Mouse (Mus musculus): Measurements from ENCODE around the gene Tlk2.

Gene Tlk2

GRCm38 (mm10) chr11:105161411-105161810 lies 17.2 kb upstream of the Tlk2 start:
- no peak for DNase-seq (ENCODE audit: low spot score in 2 of 2)

DNA sequence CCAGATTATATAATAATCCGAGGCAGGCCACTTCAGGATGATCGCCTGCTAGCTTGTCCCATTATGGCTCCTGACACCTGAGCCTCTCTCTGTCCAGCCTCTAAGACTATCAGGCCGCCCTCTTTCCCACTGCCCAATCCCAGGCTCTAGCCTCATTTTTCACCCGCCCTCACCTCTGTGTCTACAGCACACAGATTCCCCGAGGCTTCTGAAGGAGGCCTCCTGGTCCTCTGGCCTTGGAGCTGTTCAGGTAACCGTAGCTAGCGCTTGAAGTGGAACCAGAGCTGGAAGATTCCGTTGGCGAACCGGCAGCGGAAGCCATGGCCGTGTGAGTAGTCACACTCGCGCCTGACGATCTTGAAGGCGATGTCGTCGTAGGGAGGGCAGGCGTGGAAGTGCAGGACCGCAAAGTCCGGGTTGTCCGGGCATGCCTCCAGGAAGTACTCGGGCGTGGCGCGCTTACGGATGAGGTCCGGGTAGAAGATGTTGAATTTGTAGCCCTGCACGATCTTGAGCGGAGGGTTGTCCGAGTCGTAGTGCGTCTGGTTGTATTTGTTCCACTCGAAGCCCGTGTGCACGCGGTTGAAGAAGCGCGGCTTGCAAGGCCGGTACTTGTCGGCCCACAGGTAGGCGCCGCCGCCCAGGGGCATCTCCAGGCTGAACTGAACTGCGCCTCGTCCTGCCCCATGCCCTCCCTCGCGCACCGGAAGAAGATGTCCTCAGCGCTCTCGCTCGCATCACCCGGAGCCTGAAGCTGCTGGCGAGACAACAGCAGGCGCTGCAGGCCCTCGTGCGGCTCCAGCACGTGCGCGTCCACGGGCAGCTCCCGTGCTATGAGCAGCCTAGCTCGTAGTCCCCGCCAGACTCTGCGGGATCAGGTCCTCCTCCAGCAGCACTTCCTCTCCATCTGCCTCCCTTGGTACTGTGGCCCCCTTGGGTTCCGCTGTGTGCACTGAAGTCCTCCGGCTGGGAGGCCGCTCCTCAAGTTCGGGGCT lies 13.8 kb upstream of the Tlk2 start:
- no peak for DNase-seq (ENCODE audit: low spot score in 2 of 2)

DNA sequence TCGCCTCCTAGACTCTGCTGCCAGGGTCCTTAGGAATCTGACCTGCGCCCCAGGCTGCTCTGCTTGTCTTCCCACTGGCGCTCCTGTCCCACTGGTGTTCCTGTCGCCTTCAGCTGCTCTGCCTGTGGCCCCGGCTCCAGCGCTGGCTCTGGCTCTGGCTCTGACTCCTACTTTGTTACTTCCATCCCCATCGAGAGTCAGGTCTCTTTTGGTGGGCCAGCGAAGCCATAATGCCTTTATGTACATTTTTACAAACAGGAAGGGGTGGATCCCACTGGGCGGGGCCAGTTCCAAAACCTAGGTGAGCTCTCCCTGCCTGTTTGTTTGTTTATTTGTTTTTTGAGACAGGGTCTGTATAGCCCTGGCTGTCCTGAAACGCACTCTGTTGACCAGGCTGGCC lies 11.8 kb upstream of the Tlk2 start:
- DNase-seq (ENCODE audit: low spot score in 2 of 2) = no peak

DNA sequence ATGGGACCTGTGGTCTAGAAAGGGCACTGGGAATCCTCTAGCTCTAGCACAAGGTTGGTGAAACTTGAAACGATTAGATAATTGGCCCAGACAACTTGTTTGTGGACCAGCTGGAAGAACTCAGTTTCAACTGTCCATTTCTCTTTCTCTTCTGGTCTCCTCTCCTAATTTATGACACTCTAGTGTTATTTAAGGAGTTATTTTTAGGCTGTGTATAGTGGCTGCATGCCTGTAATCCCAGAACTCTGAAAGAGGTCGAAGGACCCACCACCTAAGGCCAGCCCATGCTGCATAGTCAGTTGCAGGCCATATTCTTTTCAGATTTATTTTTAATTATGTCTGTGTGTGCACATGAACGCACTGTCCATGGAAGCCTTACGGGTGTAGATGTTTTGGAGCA lies 916 bp downstream of the Tlk2 start:
- DNase-seq (ENCODE audit: low spot score in 2 of 2) = no peak

DNA sequence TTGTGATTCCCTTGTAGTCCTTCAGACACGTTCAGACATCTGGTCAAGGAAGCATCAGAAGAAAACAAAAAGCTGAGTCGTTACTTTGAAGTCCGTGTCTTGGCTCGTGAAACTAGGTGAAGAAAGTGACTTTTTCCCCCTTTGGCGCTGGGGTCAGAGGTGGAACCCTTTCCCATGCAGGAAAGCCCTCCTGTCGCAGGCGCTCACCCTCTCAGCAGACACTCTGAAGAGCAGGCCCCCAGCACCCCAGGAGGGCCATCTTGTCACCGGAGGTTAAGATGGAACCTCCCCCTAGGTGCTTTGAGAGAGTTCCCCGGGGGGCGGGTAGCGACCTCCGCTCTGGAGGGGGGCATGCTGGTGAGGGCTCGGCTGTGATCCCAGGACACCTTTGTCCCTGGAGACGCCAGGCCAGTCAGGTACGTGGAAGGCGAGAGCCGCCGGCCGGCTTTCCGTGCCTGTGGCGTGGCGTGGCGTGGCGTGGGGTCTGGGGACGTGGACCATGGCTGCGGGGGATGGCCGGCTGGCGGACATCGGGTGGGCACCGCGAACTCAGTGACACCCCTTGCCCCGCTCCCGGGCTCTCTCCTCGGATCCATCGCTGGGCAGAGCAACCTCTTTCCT lies 2.0 kb downstream of the Tlk2 start:
- DNase-seq (ENCODE audit: low spot score in 2 of 2) = peak in 1 of 2 experiments; percentile 41

DNA sequence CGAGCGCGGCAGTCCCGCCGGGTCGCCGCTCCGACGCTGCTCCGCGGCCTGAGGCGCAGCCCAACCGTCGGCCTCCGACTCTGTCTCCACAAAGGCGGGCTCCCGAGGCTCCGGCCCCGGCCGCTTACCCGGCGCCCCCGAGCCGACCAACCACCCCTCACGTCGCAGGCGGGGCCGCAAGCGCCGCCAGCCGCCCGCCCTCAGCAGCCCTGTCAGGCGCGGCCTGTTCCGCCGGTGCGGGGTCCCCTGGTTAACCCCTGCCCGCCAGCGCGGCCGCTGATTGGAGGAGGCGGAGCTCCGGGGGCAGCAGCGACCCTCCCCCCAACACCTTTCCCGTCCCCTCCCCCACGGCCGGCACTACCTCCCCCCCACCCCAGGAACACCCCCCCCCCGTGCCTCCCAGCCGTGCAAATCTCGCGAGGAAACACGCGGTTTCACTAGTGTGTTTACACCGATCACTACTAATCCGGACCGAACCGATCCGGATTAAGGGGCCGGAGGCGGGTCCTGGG lies 2.6 kb downstream of the Tlk2 start:
- DNase-seq (ENCODE audit: low spot score in 2 of 2) = peak; percentile 88 to 94

- DNase-seq (ENCODE audit: low spot score in 2 of 2) = peak in 1 of 2 experiments; percentile 55
These were observed 3.3 kb downstream of the Tlk2 start for GRCm38 (mm10) chr11:105181689-105182460.

DNA sequence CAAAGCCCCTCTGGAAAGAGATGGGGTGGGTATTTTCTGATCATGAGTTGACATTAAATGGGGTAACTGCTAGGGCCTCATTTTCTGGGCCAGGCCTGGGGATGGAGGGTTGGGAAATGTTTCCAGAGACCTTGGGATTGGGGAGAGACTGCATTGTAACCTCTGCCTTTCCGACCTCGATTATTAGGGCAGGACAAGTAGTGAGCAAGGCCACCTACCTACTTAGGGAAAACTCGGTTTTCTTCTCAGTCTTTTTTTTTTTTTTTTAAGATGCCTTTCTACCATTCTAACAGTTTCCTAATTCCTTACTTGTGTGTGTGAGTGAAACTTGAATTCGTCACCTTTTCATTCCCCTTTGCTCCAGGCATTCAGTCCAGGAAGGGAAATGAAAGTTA lies 3.9 kb downstream of the Tlk2 start:
- DNase-seq (ENCODE audit: low spot score in 2 of 2) = no peak

DNA sequence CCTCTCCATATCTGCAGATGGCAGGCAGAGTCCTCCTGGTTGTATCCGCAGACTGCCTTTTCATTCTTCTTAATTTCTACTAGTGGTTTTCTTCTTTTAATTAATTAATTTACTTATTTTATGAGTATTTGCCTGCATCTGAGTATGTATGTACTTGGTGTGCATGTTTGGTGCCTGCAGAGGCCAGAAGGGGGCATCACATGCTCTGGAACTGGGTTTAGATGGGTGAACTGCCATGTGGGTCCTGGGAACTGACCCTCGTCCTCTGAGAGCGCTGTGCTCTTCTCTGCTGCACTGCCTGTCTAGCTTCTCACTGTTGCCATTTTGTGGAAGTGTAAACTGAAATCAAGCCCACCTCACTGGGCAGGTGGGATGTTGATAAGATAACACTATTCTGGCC lies 6.1 kb downstream of the Tlk2 start:
- DNase-seq (ENCODE audit: low spot score in 2 of 2) = no peak

DNA sequence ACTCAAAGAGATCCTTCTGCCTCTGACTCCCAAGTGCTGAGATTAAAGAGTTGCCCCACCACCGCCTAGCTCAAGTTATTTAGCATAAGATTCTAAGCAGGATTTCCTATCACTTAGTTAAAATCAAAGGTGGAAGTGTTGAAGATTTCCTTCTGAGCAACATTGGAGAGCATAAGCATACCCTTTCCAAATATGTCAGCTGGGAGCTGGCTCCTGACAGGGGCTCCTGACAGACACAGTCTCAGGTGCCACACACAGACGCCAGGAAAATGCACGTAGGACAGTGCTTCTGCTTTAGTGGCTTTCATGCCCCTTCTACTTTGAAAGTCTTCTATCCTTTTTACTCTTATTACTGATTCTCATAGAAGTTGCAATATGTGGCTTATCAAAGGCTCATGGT lies 13.6 kb downstream of the Tlk2 start:
- no peak for DNase-seq (ENCODE audit: low spot score in 2 of 2)

DNA sequence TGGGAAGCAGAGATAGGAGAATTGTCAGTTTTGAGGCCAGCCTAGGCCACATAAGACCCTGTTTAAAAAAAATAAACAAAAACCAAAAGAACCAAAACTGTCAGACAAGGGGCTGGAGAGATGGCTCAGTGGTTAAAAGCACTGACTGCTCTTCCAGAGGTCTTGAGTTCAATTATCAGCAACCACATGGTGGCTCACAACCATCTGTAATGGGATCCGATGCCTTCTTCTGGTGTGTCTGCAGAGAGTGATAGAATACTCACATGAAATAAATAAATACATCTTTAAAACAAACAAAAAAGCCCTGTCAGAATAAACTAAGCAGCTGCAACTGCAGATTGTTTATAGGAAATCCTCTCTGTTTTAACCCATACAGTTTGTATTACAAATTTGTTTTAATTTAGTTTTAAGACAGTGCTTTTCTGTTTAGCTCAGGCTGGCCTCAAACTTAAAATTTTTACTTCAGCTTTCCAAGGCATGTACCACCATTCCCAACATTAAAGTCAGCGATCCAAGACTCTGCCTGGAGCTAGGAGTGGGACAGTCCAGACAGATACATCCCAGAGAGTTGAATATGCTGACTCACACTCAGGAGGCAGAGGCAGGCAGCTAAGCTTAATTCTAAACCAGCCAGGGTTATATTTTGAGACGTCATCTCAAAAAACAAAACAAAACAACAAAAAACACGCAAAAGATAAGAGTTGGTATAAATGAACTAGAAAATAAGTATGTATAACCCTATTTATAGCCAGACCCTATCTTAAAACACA lies 18.5 kb downstream of the Tlk2 start:
- no peak for DNase-seq (ENCODE audit: low spot score in 2 of 2)

- no peak for DNase-seq (ENCODE audit: low spot score in 2 of 2)
These were observed 23.8 kb downstream of the Tlk2 start for GRCm38 (mm10) chr11:105202403-105202802.

GRCm38 (mm10) chr11:105210007-105210406 lies 31.4 kb downstream of the Tlk2 start:
- no peak for DNase-seq (ENCODE audit: low spot score in 2 of 2)

GRCm38 (mm10) chr11:105214257-105214656 lies 35.6 kb downstream of the Tlk2 start:
- no peak for DNase-seq (ENCODE audit: low spot score in 2 of 2)

GRCm38 (mm10) chr11:105217771-105218170 lies 39.2 kb downstream of the Tlk2 start:
- DNase-seq (ENCODE audit: low spot score in 2 of 2) = no peak

GRCm38 (mm10) chr11:105234501-105234900 lies 55.9 kb downstream of the Tlk2 start:
- DNase-seq (ENCODE audit: low spot score in 2 of 2) = no peak

GRCm38 (mm10) chr11:105240991-105241390 lies 62.4 kb downstream of the Tlk2 start:
- DNase-seq (ENCODE audit: low spot score in 2 of 2) = no peak

GRCm38 (mm10) chr11:105246369-105246768 lies 67.8 kb downstream of the Tlk2 start:
- no peak for DNase-seq (ENCODE audit: low spot score in 2 of 2)

- no peak for DNase-seq (ENCODE audit: low spot score in 2 of 2)
These were observed 68.2 kb downstream of the Tlk2 start for GRCm38 (mm10) chr11:105246785-105247184.

DNA sequence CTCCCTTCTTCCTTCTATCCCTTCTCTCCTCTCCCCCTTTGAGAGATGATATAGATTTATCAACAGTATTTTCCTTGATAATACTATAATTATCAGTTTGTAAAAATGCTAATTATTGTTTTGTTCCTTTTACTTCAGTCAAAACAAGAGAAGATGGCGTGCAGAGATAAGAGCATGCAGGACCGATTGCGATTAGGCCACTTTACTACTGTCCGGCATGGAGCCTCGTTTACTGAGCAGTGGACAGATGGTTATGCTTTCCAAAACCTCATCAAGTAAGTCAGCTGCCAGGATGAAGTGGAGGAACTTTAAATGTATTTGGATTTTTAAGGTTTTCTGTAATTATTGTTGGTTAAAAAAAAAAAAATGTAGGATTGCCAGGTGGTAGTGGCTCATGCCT lies 68.7 kb downstream of the Tlk2 start:
- DNase-seq (ENCODE audit: low spot score in 2 of 2) = no peak

DNA sequence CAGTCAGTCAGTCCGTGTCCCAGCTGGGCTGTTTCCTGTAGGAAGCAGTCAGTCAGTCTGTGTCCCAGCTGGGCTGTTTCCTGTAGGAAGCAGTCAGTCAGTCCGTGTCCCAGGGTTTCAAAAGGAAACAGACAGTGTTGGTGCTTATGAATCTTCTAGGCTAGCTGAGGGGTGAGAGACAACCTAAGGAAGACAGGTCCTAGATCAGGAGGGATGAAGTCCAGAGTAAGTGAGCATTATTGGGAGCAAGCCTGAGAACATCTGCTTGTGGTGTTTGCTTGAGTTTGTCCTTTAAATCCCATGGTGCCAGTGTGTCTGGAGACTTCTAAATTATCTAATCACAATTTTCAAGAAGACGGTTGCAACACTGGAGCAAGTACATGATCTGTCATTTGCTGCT lies 81.1 kb downstream of the Tlk2 start:
- DNase-seq (ENCODE audit: low spot score in 2 of 2) = no peak
